Mouse (Mus musculus) midbrain, embryonic 14.5 days (tissue): ENCODE data around the gene Gm20458. TPM values are rescaled to one million over a fixed set of nuclear protein-coding genes. Genes with fewer than 3 reads are reported as not detected.
A peak's percentile ranks its signal among the peaks of the same experiment; 100 is the strongest.

Experiments
- ATAC-seq: fragments of 200-750 bp; cut with Nextera tagmentation; 2 replicates; pipeline ENCODE4 v1.8.0; 2017; ENCODE audit warnings: moderate number of reproducible peaks, moderate library complexity; ENCODE audit not compliant: low FRiP score, low TSS enrichment
- DNase-seq: peaks from one replicate; pipeline ENCODE4 v3.0.0-alpha.2; 2015
- H3K27ac ChIP-seq: fragments of 300-500 bp; sonication (generic); replicated peaks from 2 replicates; pipeline ENCODE4 v1.5.1; 2014; ENCODE audit warnings: mild to moderate bottlenecking, low read depth, low read length, moderate library complexity
- H3K27me3 ChIP-seq: fragments of 300-500 bp; sonication (generic); 2 replicates; pipeline ENCODE4 v1.6.1; 2014; ENCODE audit warnings: low read length, control low read depth, mixed read lengths; ENCODE audit not compliant: control insufficient read depth, insufficient read depth
- H3K36me3 ChIP-seq: fragments of 300-500 bp; sonication (generic); 2 replicates; pipeline ENCODE4 v1.6.1; 2014; ENCODE audit warnings: low read length, control low read depth; ENCODE audit not compliant: control insufficient read depth, insufficient read depth
- H3K4me1 ChIP-seq: fragments of 300-500 bp; sonication (generic); 2 replicates; pipeline ENCODE4 v1.6.1; 2014; ENCODE audit warnings: mild to moderate bottlenecking, antibody characterized with exemption, low read length, control low read depth; ENCODE audit not compliant: control insufficient read depth, insufficient read depth
- H3K4me2 ChIP-seq: fragments of 300-500 bp; sonication (generic); 2 replicates; pipeline ENCODE4 v1.6.1; 2014; ENCODE audit warnings: mild to moderate bottlenecking, low read length, moderate library complexity
- H3K4me3 ChIP-seq: fragments of 300-500 bp; sonication (generic); replicated peaks from 2 replicates; pipeline ENCODE4 v1.5.1; 2014; ENCODE audit warnings: low read depth, low read length
- H3K9ac ChIP-seq: fragments of 300-500 bp; sonication (generic); replicated peaks from 2 replicates; pipeline ENCODE4 v1.6.1; 2014; ENCODE audit warnings: mild to moderate bottlenecking, low read length, moderate library complexity
- H3K9me3 ChIP-seq: fragments of 300-500 bp; sonication (generic); 2 replicates; pipeline ENCODE4 v1.6.1; 2016; ENCODE audit warnings: low read length, control low read depth, mixed read lengths; ENCODE audit not compliant: control insufficient read depth
- WGBS: fragments of 180-500 bp; shearing (Covaris S2); extraction: QIAGEN DNeasy Blood & Tissue Kit; methylation state at CpG from one replicate; pipeline ENCODE4 v1.1.7; 2014; 5-methylcytosine and 5-hydroxymethylcytosine counted together
- polyA plus RNA-seq: library from polyadenylated mRNA; unstranded; fragments of >200 nt; fragmentation: Nextera tagmentation; extraction: Ambion mirVana; gene quantifications from 2 replicates; pipeline ENCODE4 v1.2.1, GENCODE M21; 2014

The Gm20458 gene
- polyA plus RNA-seq, 1 experiment from 2014 or later = 5.1 TPM

GRCm38 (mm10) chr2:164473624-164474023, 12.9 kb downstream of the Gm20458 start, which contains the start of gene Trp53tg5:
Trp53tg5 (minus strand) TSS chr2:164473724.
- peaks cover 48% of the 10 kb centered on the region for H3K36me3 ChIP-seq
- no peaks in the 10 kb centered on the region for H3K9me3 ChIP-seq
- 82% methylated on average over 6 of the region's 6 CpGs for WGBS
- ATAC-seq (no peak), DNase-seq (no peak)
- H3K4me1 ChIP-seq = no peaks in the 10 kb centered on the region
- no peak within 1 kb of the TSS for H3K27ac ChIP-seq
- H3K4me3 ChIP-seq = no peak within 1 kb of the TSS
- H3K4me2 ChIP-seq = no peak within 1 kb of the TSS
- H3K27me3 ChIP-seq = no peaks in the 10 kb centered on the region
- no peak within 1 kb of the TSS for H3K9ac ChIP-seq

- Histone ChIP-seq H3K4me2 (peak within 1 kb of the TSS; percentile 100), H3K36me3 (0 out of 2 replicates have a peak, but pooled peaks cover 5% of the 10 kb centered on the region), H3K27ac (no peak within 1 kb of the TSS), H3K9me3 (no peaks in the 10 kb centered on the region), H3K27me3 (peaks cover 21% of the 10 kb centered on the region), H3K4me3 (peak within 1 kb of the TSS; percentile 65), H3K9ac (peak within 1 kb of the TSS; percentile 67), H3K4me1 (0 out of 2 replicates have a peak, but pooled peaks cover 16% of the 10 kb centered on the region)
- ATAC-seq = peak; percentile 27; the same call in 1 of the 2 replicates
- under 1% methylated on average over 26 of the region's 26 CpGs for WGBS
- DNase-seq = no peak
Measured at GRCm38 (mm10) chr2:164485681-164486257, 25.0 kb downstream of the Gm20458 start, which contains the start of gene Dbndd2. Dbndd2 (plus strand) TSS chr2:164486106.

GRCm38 (mm10) chr2:164486258-164487114, 25.7 kb downstream of the Gm20458 start:
- ATAC-seq (no peak), DNase-seq (peak; percentile 77)
- Histone ChIP-seq H3K9ac (peak overlapping the region; percentile 67), H3K4me3 (peak overlapping the region; percentile 65), H3K27ac (no peak overlapping the region), H3K27me3 (peaks cover 21% of the 10 kb centered on the region), H3K9me3 (no peaks in the 10 kb centered on the region), H3K36me3 (0 out of 2 replicates have a peak, but pooled peaks cover 5% of the 10 kb centered on the region), H3K4me1 (0 out of 2 replicates have a peak, but pooled peaks cover 16% of the 10 kb centered on the region), H3K4me2 (peak overlapping the region; percentile 100)
- under 1% methylated on average over 79 of the region's 90 CpGs for WGBS

DNA sequence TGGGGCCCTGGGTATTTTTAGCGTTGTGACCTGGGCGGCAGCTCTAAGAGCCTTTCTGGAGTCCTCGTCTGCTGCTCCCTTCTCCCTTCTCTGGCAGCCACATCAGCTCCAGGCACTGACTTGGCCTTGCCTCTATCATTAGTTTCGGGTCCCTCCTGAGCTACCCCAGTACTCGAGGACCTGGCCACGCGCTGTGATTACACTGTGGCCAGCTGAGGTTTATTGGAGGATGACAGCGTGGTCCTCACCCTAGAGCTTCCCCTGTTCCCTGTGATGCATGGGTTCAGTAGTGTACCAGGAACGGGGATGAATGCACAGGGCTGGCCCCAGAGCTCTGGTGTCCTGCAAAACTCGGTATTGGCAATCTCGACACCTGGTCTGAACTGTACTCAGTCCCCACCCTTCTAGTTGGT, 26.4 kb downstream of the Gm20458 start:
- no peak for ATAC-seq
- 14% methylated on average over 11 of the region's 11 CpGs for WGBS
- Histone ChIP-seq H3K4me2 (peak overlapping the region; percentile 100), H3K36me3 (0 out of 2 replicates have a peak, but pooled peaks cover 5% of the 10 kb centered on the region), H3K27ac (no peak overlapping the region), H3K27me3 (peaks cover 21% of the 10 kb centered on the region), H3K4me3 (peak overlapping the region; percentile 65), H3K9me3 (no peaks in the 10 kb centered on the region), H3K4me1 (0 out of 2 replicates have a peak, but pooled peaks cover 16% of the 10 kb centered on the region), H3K9ac (peak overlapping the region; percentile 67)
- no peak for DNase-seq

DNA sequence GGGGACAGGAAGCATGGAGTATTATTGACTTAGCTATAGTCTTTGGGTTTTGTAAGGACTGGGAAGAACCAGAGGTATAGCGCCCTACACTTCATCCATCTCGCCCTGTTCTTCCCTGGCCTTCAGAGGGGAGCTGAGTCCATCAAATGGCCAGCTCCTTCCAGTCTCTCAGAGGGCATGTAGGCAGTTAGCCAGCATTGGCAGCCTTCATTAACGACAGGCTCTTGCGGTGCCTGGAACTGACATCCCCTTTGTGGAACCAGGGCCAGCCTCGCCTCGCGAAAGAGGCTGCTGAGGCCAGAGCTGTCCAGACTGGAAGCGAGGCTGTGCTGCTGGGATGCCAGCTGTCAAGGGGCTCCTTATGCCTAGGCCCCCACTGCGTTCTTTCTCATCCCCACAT, 27.0 kb downstream of the Gm20458 start:
- Histone ChIP-seq H3K4me2 (no peak overlapping the region), H3K9ac (no peak overlapping the region), H3K27ac (no peak overlapping the region), H3K4me3 (no peak overlapping the region), H3K9me3 (no peaks in the 10 kb centered on the region), H3K4me1 (0 out of 2 replicates have a peak, but pooled peaks cover 16% of the 10 kb centered on the region), H3K27me3 (peaks cover 21% of the 10 kb centered on the region), H3K36me3 (0 out of 2 replicates have a peak, but pooled peaks cover 5% of the 10 kb centered on the region)
- DNase-seq (no peak), ATAC-seq (no peak)
- WGBS = 50% methylated on average over 9 of the region's 9 CpGs

DNA sequence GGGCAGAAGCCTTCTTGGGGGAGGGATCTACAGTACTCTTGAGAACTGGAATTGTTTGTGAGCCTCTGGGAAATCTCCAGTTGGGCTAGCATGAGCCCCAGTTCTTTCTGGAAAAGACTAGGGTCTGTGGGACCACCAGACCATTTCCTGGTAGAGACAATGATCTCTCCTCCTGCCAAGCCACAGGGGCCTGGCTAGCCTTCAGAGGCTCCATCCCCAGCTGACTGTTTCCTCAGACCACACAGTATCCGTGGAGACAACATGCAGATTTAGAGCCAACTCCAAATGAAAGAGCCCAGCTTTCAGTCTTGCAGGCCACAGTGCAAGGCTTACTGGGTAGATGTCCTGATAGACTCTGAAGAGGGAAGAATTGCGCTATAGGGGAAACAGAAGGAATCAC, 33.4 kb downstream of the Gm20458 start:
- Histone ChIP-seq H3K9ac (no peak overlapping the region), H3K4me1 (peaks cover 13% of the 10 kb centered on the region), H3K4me3 (no peak overlapping the region), H3K27me3 (no peaks in the 10 kb centered on the region), H3K4me2 (no peak overlapping the region), H3K9me3 (no peaks in the 10 kb centered on the region), H3K36me3 (0 out of 2 replicates have a peak, but pooled peaks cover 4% of the 10 kb centered on the region), H3K27ac (no peak overlapping the region)
- 49% methylated on average over 2 of the region's 2 CpGs for WGBS
- DNase-seq (no peak), ATAC-seq (no peak)

GRCm38 (mm10) chr2:164496331-164496730, 35.6 kb downstream of the Gm20458 start:
- 56% methylated on average over 1 of the region's 1 CpGs for WGBS
- no peak overlapping the region for H3K9ac ChIP-seq
- H3K36me3 ChIP-seq = peaks cover 20% of the 10 kb centered on the region
- ATAC-seq = no peak
- H3K4me1 ChIP-seq = peaks cover 13% of the 10 kb centered on the region
- DNase-seq = no peak
- H3K4me2 ChIP-seq = peak overlapping the region; percentile 97
- H3K27me3 ChIP-seq = no peaks in the 10 kb centered on the region
- H3K9me3 ChIP-seq = no peaks in the 10 kb centered on the region
- no peak overlapping the region for H3K4me3 ChIP-seq
- no peak overlapping the region for H3K27ac ChIP-seq

DNA sequence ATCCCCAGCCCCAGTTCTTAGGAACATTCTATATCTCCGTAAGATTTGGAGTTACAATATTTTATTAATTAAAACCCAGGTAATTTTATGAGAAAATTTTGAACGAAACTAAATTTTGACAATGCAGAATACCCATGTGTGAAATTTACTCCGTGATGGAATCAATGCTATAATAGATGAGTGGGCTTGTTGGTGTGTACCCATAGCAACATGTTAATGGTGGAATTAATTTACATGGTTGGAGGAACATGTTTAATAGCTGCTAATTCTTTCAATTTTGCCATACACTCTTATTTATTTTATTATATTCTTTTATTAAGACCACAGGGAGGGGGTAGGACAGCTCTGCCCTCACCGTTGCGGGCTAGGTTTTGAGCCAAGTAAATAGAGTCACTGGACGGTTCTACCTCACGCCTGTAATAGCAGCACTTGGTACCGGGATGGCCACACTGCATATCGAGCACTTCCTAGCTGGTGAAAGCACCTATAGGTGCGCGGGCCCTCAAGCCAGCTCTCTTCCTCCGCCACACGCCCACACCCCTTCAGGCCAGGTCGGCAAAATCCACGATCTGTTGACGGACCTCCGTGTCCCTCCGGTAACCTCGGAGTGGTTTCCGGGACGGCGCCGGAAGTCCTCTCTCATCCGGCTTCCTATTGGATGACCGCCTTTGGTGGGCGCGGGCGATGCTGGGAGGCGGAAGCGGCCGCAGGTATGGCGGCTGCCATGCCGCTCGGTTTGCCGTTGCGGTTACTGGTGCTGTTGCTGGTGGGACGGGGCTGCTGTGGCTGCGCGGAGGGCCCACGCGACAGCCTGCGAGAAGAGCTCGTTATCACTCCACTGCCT, 36.3 kb downstream of the Gm20458 start, which contains the start of gene Pigt:
Gene Pigt, plus strand, starts transcription at position 674 of the 844 bp plus-strand sequence.
- H3K4me2 ChIP-seq = peak within 1 kb of the TSS; percentile 97
- peaks cover 27% of the 10 kb centered on the region for H3K36me3 ChIP-seq
- no peaks in the 10 kb centered on the region for H3K9me3 ChIP-seq
- H3K4me3 ChIP-seq = peak within 1 kb of the TSS; percentile 81
- peak; percentile 93 for DNase-seq
- H3K27ac ChIP-seq = peak within 1 kb of the TSS; percentile 80
- H3K27me3 ChIP-seq = no peaks in the 10 kb centered on the region
- WGBS = 4% methylated on average over 43 of the region's 43 CpGs
- peak within 1 kb of the TSS; percentile 76 for H3K9ac ChIP-seq
- ATAC-seq = peak; percentile 95
- H3K4me1 ChIP-seq = peaks cover 13% of the 10 kb centered on the region
